Mouse (Mus musculus): ENCODE measurements around the gene Wdr70. TPM values are rescaled to one million over a fixed set of nuclear protein-coding genes. Genes with fewer than 3 reads are reported as not detected.

The Wdr70 gene
- 28.7 TPM for polyA plus RNA-seq (2014; fragmentation: Illumina TruSeq; extraction: RNeasy Lipid Tissue Mini Kit (QIAGEN cat#74804); ENCODE audit: low read depth, low replicate concordance)

DNA sequence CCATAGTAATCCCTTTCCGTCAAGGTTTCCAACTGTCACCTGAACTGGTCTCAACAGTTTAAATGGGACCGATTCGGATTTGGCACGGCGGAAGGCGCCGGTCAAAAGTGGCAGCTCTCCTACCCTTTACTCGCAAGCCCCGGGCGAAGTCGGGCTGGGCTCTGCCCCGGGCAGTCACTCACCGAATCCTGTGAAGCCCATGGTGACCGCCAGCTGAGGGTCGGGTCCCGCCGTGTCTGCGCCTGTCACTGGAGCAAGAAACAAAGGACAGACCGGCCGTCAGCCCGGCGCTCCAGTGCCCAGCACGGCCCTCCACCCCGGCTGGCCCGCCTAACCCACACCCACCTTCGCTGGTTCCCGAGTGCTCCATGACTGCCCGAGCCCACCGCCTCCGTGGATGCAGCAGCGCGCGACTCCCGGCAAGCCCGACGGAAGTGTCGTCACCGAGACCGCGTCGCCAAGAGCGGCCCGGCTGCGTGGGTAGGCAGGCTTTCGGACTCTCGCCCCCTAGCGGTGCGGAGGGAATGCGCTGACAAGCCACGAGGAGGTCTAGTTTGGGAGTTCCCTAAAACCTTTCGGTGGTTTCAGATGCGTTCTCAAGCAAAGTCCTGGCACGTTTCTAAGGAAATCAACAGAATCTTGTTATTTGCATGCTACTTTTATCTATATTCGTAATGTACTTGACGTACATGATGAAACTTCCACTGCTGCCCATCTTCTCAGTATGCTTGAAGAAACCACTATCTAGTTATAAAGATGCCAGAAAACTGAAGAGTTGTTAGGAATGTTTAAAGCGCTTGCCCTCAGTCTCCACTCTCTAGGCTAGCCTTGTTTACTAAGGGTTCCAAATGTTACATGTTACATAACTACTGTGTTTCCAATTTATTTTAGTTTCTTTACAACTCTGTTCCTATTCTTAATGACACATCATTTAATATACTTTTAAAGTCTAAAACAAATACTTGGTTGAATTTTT is at the start of gene Wdr70:
Wdr70 (minus strand) TSS at position 436 of the 976 bp plus-strand sequence.

DNA sequence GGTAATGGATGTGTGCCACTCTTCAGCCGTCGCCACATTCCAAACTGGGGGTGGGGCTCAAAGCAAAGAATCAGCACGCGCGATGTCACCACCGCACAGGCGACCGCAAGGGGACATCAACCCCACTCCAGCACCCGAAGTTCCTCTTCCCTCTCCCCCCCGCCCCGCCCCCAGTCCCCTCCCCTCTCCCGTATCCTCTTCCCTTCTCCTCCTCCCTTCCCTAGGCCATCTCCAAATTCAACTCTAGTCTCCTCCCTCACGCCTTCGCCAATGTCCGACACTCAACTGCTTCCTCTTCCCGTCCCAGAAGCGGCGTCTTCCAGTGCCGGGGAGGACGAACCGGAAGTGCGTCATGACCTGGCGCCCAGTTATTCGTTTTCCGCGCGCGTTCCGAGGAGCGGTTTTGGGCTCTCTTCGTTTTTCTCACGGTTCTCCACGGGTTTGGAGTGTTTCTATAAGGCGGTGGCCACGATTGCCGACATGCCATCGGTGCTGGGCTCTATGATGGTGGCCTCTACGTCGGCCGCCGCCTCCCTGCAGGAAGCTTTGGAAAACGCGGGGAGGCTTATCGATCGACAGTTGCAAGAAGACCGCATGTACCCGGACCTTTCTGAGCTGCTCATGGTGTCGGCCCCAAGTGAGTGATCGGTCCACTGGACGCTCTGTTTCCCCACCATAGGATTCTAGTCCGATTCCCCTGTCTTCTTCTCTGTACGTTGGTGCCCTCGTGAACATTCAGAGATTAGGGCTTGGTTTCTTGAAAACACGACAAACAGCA is 10.1 kb upstream of the Wdr70 start, which contains the start of gene Nup155:
Nup155 (plus strand) TSS at position 308 of the 778 bp plus-strand sequence.

Other genes with a start within 250 kb of the Wdr70 start
- gene Nup155, start 10.1 kb upstream of the Wdr70 start, polyA plus RNA-seq (2014; fragmentation: Illumina TruSeq; extraction: RNeasy Lipid Tissue Mini Kit (QIAGEN cat#74804); ENCODE audit: low read depth, low replicate concordance), result 6.9 TPM
- gene Cplane1, start 69.9 kb upstream of the Wdr70 start, polyA plus RNA-seq (2014; fragmentation: Illumina TruSeq; extraction: RNeasy Lipid Tissue Mini Kit (QIAGEN cat#74804); ENCODE audit: low read depth, low replicate concordance), result 3.8 TPM

Measured in heart, adult 10 weeks (tissue).